Comparison of ENCODE assay signal across 17 mouse cellular contexts in genomic region chr10:70200889-70201500, GRCm38 (mm10). TPM values are rescaled to one million over a fixed set of nuclear protein-coding genes. Genes with fewer than 3 reads are reported as not detected.
DNase-seq lines count a peak whose midpoint lies in the region; ATAC-seq and TF ChIP-seq lines count a peak whose summit lies in the region.
"Had no signal": no experiment of that assay in that cellular context is flagged by ENCODE, and none has a peak within 500 bp of the region (broad histone marks: within the 10 kb centered on the region; RNA-seq: fewer than 3 reads in every experiment).

No protein-coding gene starts in this region.

- 0 out of 4 replicates have a peak, but pooled peaks of 1 of the 2 experiments have one; percentile 11 for TF ChIP-seq EP300 in MEL (IDR thresholded peaks at IDR 0.05; ENCODE audit: low read depth in 1 of 2, low read length in 2 of 2)

- H3K9me3 ChIP-seq in MEL (replicated peaks; ENCODE audit: insufficient read depth, low read length), result no peaks in the 10 kb centered on the region
- H3K9me3 ChIP-seq in forebrain, embryonic 16.5 days (ENCODE audit: control insufficient read depth, low read length), result no peaks in the 10 kb centered on the region
- peaks cover 11% of the 10 kb centered on the region for H3K9me3 ChIP-seq in megakaryocyte, embryonic 14.5 days
- H3K9me3 ChIP-seq: heart, embryonic 10.5 days had no signal

- H3K9ac ChIP-seq in MEL (ENCODE audit: control insufficient read depth, low read depth, low read length, poor library complexity, severe bottlenecking), result no peak overlapping the region
- H3K9ac ChIP-seq in forebrain, embryonic 16.5 days (replicated peaks; ENCODE audit: low read depth, low read length), result no peak overlapping the region
- H3K9ac ChIP-seq: hindbrain, embryonic 14.5 days; liver, embryonic 14.5 days had no signal

- peak; percentile 85 for DNase-seq in 416B (ENCODE audit: low read depth)
- peak; percentile 36 for DNase-seq in MEL (ENCODE audit: low read depth, low spot score)
- DNase-seq in thymus, postnatal 10 days (ENCODE audit: low spot score in 2 of 2), result no peak
- DNase-seq in heart, postnatal 14 days, result no peak
- DNase-seq: adrenal gland, postnatal 36 days; cerebellum, adult 8-10 months; gastrocnemius, postnatal 10 days; left cerebral cortex, postnatal 4 days; midbrain, embryonic 14.5 days; right cerebral cortex, postnatal 25 days had no signal

- peak; percentile 30; the same call in 1 of the 2 replicates for ATAC-seq in forebrain, embryonic 16.5 days
- no peak for ATAC-seq in activated CD4-positive, CD25-positive, alpha-beta regulatory T cell, adult 4 months

- TF ChIP-seq RAD21 in MEL (IDR thresholded peaks at IDR 0.05; ENCODE audit: low read depth, low read length), result no peak

- no peaks in the 10 kb centered on the region for H3K27me3 ChIP-seq in MEL (ENCODE audit: control insufficient read depth in 1 of 2, insufficient read depth in 2 of 2, low read length in 2 of 2)
- H3K27me3 ChIP-seq in forebrain, embryonic 16.5 days (replicated peaks; ENCODE audit: control insufficient read depth, insufficient read depth, low read length), result no peaks in the 10 kb centered on the region
- H3K27me3 ChIP-seq in megakaryocyte, embryonic 14.5 days (replicated peaks), result no peaks in the 10 kb centered on the region

- H3K4me2 ChIP-seq in forebrain, embryonic 16.5 days (ENCODE audit: low read length), result no peak overlapping the region
- H3K4me2 ChIP-seq: hindbrain, embryonic 14.5 days had no signal

- 21% methylated on average over 12 of the region's 12 CpGs for WGBS in forebrain, embryonic 16.5 days

- no peak overlapping the region for H3K27ac ChIP-seq in MEL (ENCODE audit: control insufficient read depth, low read depth, low read length)
- H3K27ac ChIP-seq in forebrain, embryonic 16.5 days (ENCODE audit: low read length), result no peak overlapping the region
- H3K27ac ChIP-seq: heart, embryonic 10.5 days; hindbrain, embryonic 14.5 days; liver, embryonic 14.5 days had no signal

- H3K36me3 ChIP-seq in MEL (ENCODE audit: control insufficient read depth in 1 of 2, insufficient read depth in 2 of 2, low read length in 2 of 2), result peaks cover 0 to 2% of the 10 kb centered on the region in 2 experiments; a peak in 2 of 4 replicates
- H3K36me3 ChIP-seq in forebrain, embryonic 16.5 days (ENCODE audit: control insufficient read depth, insufficient read depth), result no peaks in the 10 kb centered on the region
- peaks cover 6% of the 10 kb centered on the region for H3K36me3 ChIP-seq in megakaryocyte, embryonic 14.5 days (replicated peaks; ENCODE audit: low read length)
- H3K36me3 ChIP-seq: heart, embryonic 10.5 days had no signal

- H3K4me3 ChIP-seq in MEL (ENCODE audit: control insufficient read depth in 1 of 2, insufficient read depth in 1 of 2, low read depth in 2 of 2, low read length in 2 of 2), result no peak overlapping the region
- no peak overlapping the region for H3K4me3 ChIP-seq in forebrain, embryonic 16.5 days (replicated peaks; ENCODE audit: low read length)
- peak overlapping the region; percentile 78 for H3K4me3 ChIP-seq in megakaryocyte, embryonic 14.5 days (replicated peaks)
- H3K4me3 ChIP-seq: heart, embryonic 10.5 days had no signal

- TF ChIP-seq POLR2A in MEL (IDR thresholded peaks at IDR 0.05; ENCODE audit: control insufficient read depth in 1 of 2, insufficient read depth in 1 of 2, low read depth in 1 of 2, low read length in 2 of 2, poor library complexity in 1 of 2), result no peak

- H3K4me1 ChIP-seq in MEL (ENCODE audit: control insufficient read depth in 1 of 2, insufficient read depth in 2 of 2, low read length in 2 of 2), result peaks cover 0 to 6% of the 10 kb centered on the region in 2 experiments; a peak in 2 of 4 replicates
- peaks cover 6% of the 10 kb centered on the region for H3K4me1 ChIP-seq in forebrain, embryonic 16.5 days (replicated peaks; ENCODE audit: control insufficient read depth, insufficient read depth, low read length)
- peaks cover 70% of the 10 kb centered on the region for H3K4me1 ChIP-seq in megakaryocyte, embryonic 14.5 days
- H3K4me1 ChIP-seq: heart, embryonic 10.5 days had no signal

- H3K79me2 ChIP-seq in MEL (ENCODE audit: control insufficient read depth, insufficient read depth, low read length, poor library complexity), result no peaks in the 10 kb centered on the region

- no peak for TF ChIP-seq CTCF in MEL (IDR thresholded peaks at IDR 0.05 in 2 of 3, conservative IDR thresholded peaks at IDR 0.05 in 1 of 3; ENCODE audit: control insufficient read depth in 1 of 3, insufficient read depth in 1 of 3, low read depth in 2 of 3, low read length in 3 of 3, poor library complexity in 1 of 3, severe bottlenecking in 1 of 3)

- intact Hi-C loops in heart, postnatal 14 days (cut with DNase I), result no loop called here

TF ChIP-seq in MEL, 35 proteins besides CTCF, POLR2A, EP300 and RAD21:
- TF ChIP-seq ZMIZ1 (IDR thresholded peaks at IDR 0.05; ENCODE audit: low read depth, low read length), result no peak
- no peak for TF ChIP-seq JUND (IDR thresholded peaks at IDR 0.05; ENCODE audit: low read depth, low read length)
- no peak for TF ChIP-seq MAX (IDR thresholded peaks at IDR 0.05; ENCODE audit: low read length)
- 0 out of 2 replicates have a peak, but pooled peaks have one; percentile 15 for TF ChIP-seq TAL1 (IDR thresholded peaks at IDR 0.05; ENCODE audit: low read length)
- no peak for TF ChIP-seq NELFE (IDR thresholded peaks at IDR 0.05; ENCODE audit: low read depth, low read length)
- TF ChIP-seq MEF2A (IDR thresholded peaks at IDR 0.05; ENCODE audit: extremely low read depth, insufficient replicate concordance, low read depth, low read length, poor library complexity, severe bottlenecking), result no peak
- peak; percentile 51; the same call in 1 of the 2 replicates for TF ChIP-seq NRF1 (IDR thresholded peaks at IDR 0.05; ENCODE audit: insufficient read depth, low read depth, low read length, poor library complexity, severe bottlenecking)

RNA-seq across cellular contexts. Expression of gene Mrln, which starts 3.5 kb away (rescaled TPM):
- total RNA-seq in MEL (2012; rRNA removed), result not detected in 2 replicates
- not detected for polyA plus RNA-seq in MEL (2012; ENCODE audit: insufficient read depth in 1 of 2, insufficient read length in 2 of 2, low read depth in 1 of 2, low replicate concordance in 2 of 2, missing spikeins in 1 of 2)
- not detected in 2 replicates for polyA plus RNA-seq in forebrain, embryonic 16.5 days (2015; fragmentation: Nextera tagmentation; extraction: Ambion mirVana)
- polyA plus RNA-seq in megakaryocyte, embryonic 14.5 days (2012; ENCODE audit: insufficient read depth, low replicate concordance), result not detected in 2 replicates
- not detected for polyA plus RNA-seq in activated CD4-positive, CD25-positive, alpha-beta regulatory T cell, adult 4 months (2017; shearing (Covaris generic))
- total RNA-seq in heart, postnatal 14 days (2021), result 1 to 10 TPM in 1 of 2 experiments, under 1 TPM in 1; 0.98 to 3.1 TPM
- total RNA-seq: adrenal gland, postnatal 36 days; layer of hippocampus, postnatal 25 days had no signal
- polyA plus RNA-seq: midbrain, embryonic 14.5 days had no signal

RNA-seq across cellular contexts. Expression of gene Slc16a9, which starts 43.9 kb away (rescaled TPM):
- not detected in 2 replicates for total RNA-seq in MEL (2012; rRNA removed)
- polyA plus RNA-seq in MEL (2012; ENCODE audit: insufficient read depth in 1 of 2, insufficient read length in 2 of 2, low read depth in 1 of 2, low replicate concordance in 2 of 2, missing spikeins in 1 of 2), result not detected
- polyA plus RNA-seq in forebrain, embryonic 16.5 days (2015; fragmentation: Nextera tagmentation; extraction: Ambion mirVana), result 1.2 and 1.7 TPM in 2 replicates
- not detected in 2 replicates for polyA plus RNA-seq in megakaryocyte, embryonic 14.5 days (2012; ENCODE audit: insufficient read depth, low replicate concordance)
- polyA plus RNA-seq in activated CD4-positive, CD25-positive, alpha-beta regulatory T cell, adult 4 months (2017; shearing (Covaris generic)), result not detected
- 1 to 10 TPM; 3.0 to 3.5 TPM for total RNA-seq in heart, postnatal 14 days (2021)

Comparison
In these comparisons a context has a peak if more than half of its experiments do, and no peak if none do; other contexts are left out.
1. DNase-seq: peak in 416B (single experiment) and MEL (single experiment); none in thymus, postnatal 10 days (0 of 2) and heart, postnatal 14 days (0 of 2).